Mouse (Mus musculus) E14TG2a.4 (cell line): ENCODE measurements around the gene Man2b2.

Experiments
- H3K27me3 ChIP-seq: 2 replicates; pipeline ENCODE4 v1.6.1; 2014; ENCODE audit warnings: low read length, control low read depth; ENCODE audit not compliant: insufficient read depth
- H3K36me3 ChIP-seq: 2 replicates; pipeline ENCODE4 v1.6.1; 2014; ENCODE audit warnings: low read length, control low read depth; ENCODE audit not compliant: insufficient read depth
- H3K4me1 ChIP-seq: replicated peaks from 2 replicates; pipeline ENCODE4 v1.6.1; 2014; ENCODE audit warnings: low read depth, low read length, control low read depth
- H3K4me3 ChIP-seq: replicated peaks from 2 replicates; pipeline ENCODE4 v1.5.1; 2014; ENCODE audit warnings: mild to moderate bottlenecking, low read length
- H3K9me3 ChIP-seq: 2 replicates; pipeline ENCODE4 v1.6.1; 2014; ENCODE audit warnings: low read length, control low read depth
- CTCF ChIP-seq: conservative IDR thresholded peaks from 2 replicates; pipeline ENCODE4 v1.5.1; 2014; ENCODE audit warnings: low read length
- NANOG ChIP-seq: IDR thresholded peaks from 2 replicates; pipeline ENCODE4 v1.6.1; 2014; ENCODE audit warnings: borderline replicate concordance, low read length, mixed read lengths
- POU5F1 ChIP-seq: IDR thresholded peaks from 2 replicates; pipeline ENCODE4 v1.6.1; 2014; ENCODE audit warnings: low read length, borderline replicate concordance

The Man2b2 gene

DNA sequence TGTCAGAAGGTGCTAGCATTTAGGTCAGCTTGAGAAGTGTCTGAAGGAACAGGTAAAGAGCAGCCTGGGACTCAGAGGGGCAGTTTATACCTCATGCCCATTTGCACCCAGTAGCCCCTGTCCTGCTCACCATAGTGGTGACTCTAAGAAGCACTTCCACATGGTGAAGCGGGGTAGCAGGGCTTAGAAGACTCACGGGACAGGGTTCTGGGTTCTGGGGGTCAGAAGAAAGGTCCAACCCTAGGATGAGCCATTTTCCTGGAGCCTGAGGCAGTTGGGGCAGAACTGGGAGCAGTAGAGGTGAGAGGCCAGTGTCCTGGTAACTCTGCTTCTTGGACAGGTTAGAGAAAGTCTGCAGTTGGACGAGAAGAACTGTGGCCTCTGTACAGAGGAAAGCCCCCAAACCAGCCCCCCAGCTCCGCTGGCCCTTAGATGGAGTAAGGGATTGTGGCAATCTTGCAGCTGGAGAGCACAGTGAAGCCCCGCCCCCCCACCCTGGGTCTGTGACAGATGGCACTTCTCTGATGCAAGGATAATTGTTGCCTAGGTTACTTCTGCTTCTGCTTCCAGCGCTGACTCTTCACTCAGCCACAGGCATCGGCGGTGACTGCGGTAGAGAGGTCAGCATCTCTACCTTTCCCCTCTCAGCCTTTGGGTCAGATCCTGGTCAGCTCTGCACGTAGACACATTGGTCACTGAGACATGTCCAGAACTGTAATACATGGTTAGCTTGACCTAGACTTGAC is 63.3 kb downstream of the Man2b2 start:
- H3K4me1 ChIP-seq, result peaks cover 35% of the 10 kb centered on the region
- H3K27me3 ChIP-seq, result peaks cover 6% of the 10 kb centered on the region
- H3K4me3 ChIP-seq, result no peak overlapping the region
- 0 out of 2 replicates have a peak, but pooled peaks cover 7% of the 10 kb centered on the region for H3K9me3 ChIP-seq
- no peaks in the 10 kb centered on the region for H3K36me3 ChIP-seq
- no peak for TF ChIP-seq NANOG
- no peak for TF ChIP-seq POU5F1
- no peak for TF ChIP-seq CTCF

GRCm38 (mm10) chr5:36759848-36760247 is 70.6 kb downstream of the Man2b2 start:
- no peak overlapping the region for H3K4me3 ChIP-seq
- TF ChIP-seq NANOG (no peak), CTCF (no peak), POU5F1 (no peak)
- H3K27me3 ChIP-seq, result peaks cover 10% of the 10 kb centered on the region
- 0 out of 2 replicates have a peak, but pooled peaks cover 7% of the 10 kb centered on the region for H3K9me3 ChIP-seq
- H3K4me1 ChIP-seq, result peaks cover 12% of the 10 kb centered on the region
- no peaks in the 10 kb centered on the region for H3K36me3 ChIP-seq

DNA sequence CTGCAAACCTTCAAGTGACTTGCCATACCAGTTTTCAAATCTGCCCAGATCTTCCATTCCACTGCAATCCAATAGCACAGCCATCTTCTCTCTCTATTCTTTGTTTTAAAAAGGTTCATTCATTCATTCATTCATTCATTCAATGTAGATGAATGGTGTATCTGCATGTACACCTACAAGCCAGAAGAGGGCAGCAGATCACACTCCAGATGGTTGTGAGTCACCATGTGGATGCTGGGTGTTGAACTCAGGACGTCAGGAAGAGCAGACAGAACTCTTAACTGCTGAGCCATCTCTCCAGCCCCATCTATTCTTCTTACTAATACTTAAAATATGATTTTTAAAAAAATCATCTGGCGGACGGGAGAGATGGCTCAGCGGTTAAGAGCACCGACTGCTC is 73.4 kb downstream of the Man2b2 start:
- H3K9me3 ChIP-seq, result no peaks in the 10 kb centered on the region
- H3K4me1 ChIP-seq, result no peaks in the 10 kb centered on the region
- peaks cover 10% of the 10 kb centered on the region for H3K27me3 ChIP-seq
- no peak for TF ChIP-seq NANOG
- peak; percentile 46 for TF ChIP-seq CTCF
- no peak for TF ChIP-seq POU5F1
- no peak overlapping the region for H3K4me3 ChIP-seq
- H3K36me3 ChIP-seq, result no peaks in the 10 kb centered on the region
